Mouse (Mus musculus): Measurements from ENCODE around the gene Map2k2.

Map2k2 gene

GRCm38 (mm10) chr10:81094931-81095678 lies 10.6 kb upstream of the Map2k2 start:
- DNase-seq (ENCODE audit: low read depth, low spot score) = no peak

DNA sequence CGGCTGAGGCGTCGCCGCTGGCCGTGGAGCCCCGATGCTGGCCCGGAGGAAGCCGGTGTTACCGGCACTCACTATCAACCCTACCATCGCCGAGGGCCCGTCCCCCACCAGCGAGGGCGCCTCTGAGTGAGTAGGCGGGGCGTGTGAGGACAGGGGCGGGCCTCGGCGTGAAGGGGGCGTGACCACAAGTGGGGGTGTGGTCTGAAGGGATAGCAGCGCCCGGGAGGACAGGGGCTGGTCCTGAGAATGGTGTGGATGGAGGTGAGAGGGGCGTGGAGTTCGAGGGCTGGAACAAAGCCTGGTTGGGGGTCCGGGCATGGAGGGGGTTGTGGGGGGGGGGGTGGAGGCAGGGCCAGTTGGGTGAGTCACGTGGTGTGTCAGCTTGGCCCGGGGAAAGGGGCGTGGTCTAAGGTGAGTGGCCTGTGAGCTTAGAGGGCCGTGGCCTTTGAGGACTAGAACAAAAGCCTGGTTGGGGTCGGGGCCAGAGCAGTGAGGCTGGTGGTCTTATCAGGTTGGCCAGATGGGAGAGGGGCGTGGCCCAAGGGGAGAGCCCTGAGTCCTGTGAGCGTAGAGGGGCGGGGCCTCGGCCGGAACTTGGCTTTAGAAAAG lies 502 bp downstream of the Map2k2 start:
- DNase-seq (ENCODE audit: low read depth, low spot score) = peak; percentile 79

GRCm38 (mm10) chr10:81112946-81113345 lies 7.2 kb downstream of the Map2k2 start:
- DNase-seq (ENCODE audit: low read depth, low spot score) = no peak

- DNase-seq (ENCODE audit: low read depth, low spot score) = no peak
These were observed 13.9 kb downstream of the Map2k2 start for GRCm38 (mm10) chr10:81119625-81120024.

- DNase-seq (ENCODE audit: low read depth, low spot score) = no peak
These were observed 14.9 kb downstream of the Map2k2 start for GRCm38 (mm10) chr10:81120650-81121049.

DNA sequence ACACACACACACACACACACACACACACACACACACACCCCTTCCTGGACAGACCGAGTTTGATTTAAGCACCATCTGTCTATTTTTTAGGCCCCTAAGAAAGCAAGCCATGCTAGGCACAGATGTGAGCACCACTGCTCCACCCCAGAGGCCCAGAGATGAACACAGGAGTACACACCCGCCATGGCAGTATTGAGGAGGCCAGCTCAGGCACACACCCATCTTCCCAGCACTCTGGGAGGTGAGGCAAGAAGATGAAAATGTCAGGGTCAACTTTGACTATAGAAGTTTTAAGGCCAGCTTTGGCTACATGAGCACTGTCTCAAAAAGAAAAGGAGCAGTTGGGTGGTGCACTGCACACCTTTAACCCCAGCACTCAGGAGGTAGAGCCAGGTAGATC lies 17.2 kb downstream of the Map2k2 start:
- no peak for DNase-seq (ENCODE audit: low read depth, low spot score)

GRCm38 (mm10) chr10:81123500-81123899 lies 17.8 kb downstream of the Map2k2 start:
- no peak for DNase-seq (ENCODE audit: low read depth, low spot score)

- DNase-seq (ENCODE audit: low read depth, low spot score) = no peak
These were observed 28.5 kb downstream of the Map2k2 start for GRCm38 (mm10) chr10:81134181-81134587.

- no peak for DNase-seq (ENCODE audit: low read depth, low spot score)
These were observed 29.4 kb downstream of the Map2k2 start, which contains the start of gene Zbtb7a for GRCm38 (mm10) chr10:81134966-81135681. Gene Zbtb7a, plus strand, starts transcription at chr10:81135220.

DNA sequence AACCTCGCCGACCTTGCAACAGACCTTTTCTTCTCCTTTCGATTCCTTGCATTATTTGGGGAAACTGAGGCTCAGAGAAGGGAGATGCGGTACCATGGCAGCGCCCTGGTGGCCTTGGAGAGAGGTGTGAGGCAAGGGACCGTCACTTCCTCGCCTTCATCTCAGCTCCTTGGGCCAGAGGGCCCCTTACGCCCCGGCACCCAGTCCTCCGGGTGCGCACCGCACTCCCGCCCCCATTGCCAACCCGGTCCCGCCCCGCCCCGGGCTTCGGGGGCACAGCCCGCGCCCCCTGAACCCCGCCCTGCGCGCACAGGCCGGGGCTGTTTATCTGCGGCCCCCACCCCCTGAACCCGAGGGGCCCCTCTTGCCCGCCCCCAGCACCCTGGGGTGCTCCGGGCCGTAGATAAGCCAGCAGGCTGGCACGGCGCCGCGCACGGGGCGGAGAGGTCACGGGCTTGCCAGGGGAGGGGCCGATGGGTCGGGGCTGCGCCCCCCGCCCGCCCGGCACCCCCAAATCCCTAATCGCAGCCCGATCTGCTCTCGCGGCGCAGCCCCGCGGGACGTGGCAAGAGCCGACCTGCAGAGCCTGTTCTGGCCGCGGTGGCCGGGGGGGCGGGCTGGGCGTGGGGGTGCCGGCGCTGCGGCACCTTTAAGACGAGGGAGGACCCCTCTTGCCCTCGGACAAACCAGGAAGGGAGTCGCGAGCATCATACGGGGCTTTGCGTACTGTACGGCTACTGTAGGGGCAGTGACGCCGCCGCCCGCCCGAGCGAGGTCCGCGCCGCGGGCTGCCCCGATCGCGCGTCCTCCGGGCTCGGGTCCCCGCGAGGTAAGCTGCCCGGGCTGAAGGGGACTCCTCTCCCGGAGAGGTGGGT lies 30.4 kb downstream of the Map2k2 start:
- DNase-seq (ENCODE audit: low read depth, low spot score) = peak; percentile 64

- DNase-seq (ENCODE audit: low read depth, low spot score) = no peak
These were observed 31.1 kb downstream of the Map2k2 start for GRCm38 (mm10) chr10:81136706-81137231.

- DNase-seq (ENCODE audit: low read depth, low spot score) = peak; percentile 96
These were observed 31.8 kb downstream of the Map2k2 start for GRCm38 (mm10) chr10:81137252-81138130.

GRCm38 (mm10) chr10:81138131-81138782 lies 32.5 kb downstream of the Map2k2 start:
- peak; percentile 55 for DNase-seq (ENCODE audit: low read depth, low spot score)

DNA sequence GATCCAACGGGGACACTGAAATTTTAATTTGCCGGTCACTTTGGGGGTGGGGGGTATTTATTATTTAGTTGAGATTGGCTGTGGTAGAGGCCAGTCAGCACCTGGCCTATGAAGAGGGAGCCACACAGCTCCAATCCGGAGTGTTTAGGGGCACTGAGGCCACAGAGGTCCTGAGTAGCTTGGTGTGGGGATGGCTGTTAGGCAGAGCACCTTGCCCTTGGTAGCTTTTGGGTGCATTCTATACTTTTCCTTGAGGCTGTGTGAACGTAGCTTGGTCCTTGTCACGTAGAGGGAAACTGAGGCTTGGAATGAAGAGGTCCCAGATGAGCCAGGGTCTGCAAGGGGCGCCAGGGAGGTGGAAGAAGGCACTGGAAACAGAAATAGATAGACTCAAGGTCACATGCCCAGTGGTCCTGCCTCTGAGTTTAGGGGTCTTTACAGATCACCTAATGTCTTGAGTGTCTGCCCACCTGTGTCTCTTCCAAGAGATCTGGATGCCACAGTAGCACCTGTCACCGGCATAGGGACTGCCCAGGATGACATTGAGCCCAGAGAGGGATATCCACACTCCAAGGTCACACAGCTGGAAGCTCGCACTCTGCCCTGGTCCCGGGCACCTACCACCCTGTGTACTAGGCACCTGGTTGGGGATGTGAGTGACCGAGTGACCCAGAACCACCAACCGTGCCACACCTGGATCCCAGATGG lies 33.3 kb downstream of the Map2k2 start:
- no peak for DNase-seq (ENCODE audit: low read depth, low spot score)

- DNase-seq (ENCODE audit: low read depth, low spot score) = no peak
These were observed 33.8 kb downstream of the Map2k2 start for GRCm38 (mm10) chr10:81139529-81139846.

GRCm38 (mm10) chr10:81140005-81140404 lies 34.3 kb downstream of the Map2k2 start:
- DNase-seq (ENCODE audit: low read depth, low spot score) = no peak

GRCm38 (mm10) chr10:81140717-81141454 lies 35.2 kb downstream of the Map2k2 start:
- DNase-seq (ENCODE audit: low read depth, low spot score) = no peak

DNA sequence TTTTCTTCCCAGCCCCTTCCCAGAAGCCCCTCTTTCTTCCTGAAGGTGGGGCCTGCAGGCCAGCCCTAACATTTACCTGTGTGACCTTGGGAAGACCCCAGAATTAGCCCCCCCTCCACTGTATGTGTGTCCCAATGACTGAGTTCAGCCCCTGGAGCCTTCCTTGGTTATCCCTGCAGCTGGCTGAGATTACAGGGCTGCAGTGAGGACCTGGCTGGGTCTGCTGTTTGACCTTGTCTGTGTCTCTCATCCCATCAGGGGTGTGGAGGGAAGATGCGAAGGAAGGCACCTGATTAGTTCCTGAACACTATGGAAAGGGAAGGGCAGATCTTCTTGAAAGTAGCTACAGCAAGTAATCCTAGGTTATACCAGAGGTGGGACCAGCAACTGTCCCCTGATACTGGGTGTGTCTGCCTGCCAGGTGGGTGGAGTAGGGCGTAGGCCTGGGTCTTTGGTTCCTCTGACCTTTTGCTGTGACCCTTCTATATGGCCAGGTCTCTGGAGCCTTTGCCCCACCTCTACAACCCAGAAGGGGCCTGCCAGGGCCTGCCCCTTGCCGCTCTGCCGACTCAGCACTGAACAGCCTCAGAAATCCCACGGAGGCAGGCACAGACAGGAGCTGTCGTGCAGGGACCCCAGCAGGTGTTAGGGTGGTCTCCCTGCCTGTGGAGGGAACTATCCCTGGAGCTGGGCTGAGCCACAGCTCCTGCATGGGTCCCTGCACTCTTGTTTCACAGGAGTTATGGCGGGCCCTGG lies 35.9 kb downstream of the Map2k2 start:
- no peak for DNase-seq (ENCODE audit: low read depth, low spot score)
